Mouse (Mus musculus) spleen, adult 18-20 months (tissue): ENCODE results near the gene Sc5d.

ENCODE experiments used
- DNase-seq, 2 experiments: peaks; one replicate each; pipeline ENCODE4 v3.0.0; 2022; ENCODE audit warnings: mixed read lengths in 2 of 2

Sc5d gene

DNA sequence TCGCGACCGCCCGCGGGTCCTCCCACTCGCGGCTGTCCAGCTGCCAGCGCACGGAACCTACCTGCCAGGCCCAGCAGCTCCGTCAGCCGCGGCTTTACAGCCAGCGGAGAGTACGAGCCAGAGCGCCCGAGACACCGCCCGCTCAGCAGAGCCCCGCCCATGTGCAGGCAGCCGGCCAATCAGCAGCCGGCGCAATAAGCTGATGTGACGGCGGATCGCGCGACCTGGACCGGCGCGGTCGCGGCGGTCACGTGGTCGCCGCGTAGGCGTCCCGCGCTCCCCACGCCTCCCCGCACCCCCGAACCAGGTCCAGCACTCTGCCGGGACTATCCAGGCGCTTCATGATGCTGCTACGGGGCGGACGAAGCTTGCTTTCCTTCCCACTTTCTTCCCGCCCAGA, at the start of gene Sc5d:
Gene Sc5d, minus strand, starts transcription at position 112 of the 400 bp plus-strand sequence.
- DNase-seq, result peak; percentile 86 to 89

- DNase-seq, result no peak
These were observed 47.3 kb upstream of the Sc5d start for GRCm38 (mm10) chr9:42311311-42311710.

DNA sequence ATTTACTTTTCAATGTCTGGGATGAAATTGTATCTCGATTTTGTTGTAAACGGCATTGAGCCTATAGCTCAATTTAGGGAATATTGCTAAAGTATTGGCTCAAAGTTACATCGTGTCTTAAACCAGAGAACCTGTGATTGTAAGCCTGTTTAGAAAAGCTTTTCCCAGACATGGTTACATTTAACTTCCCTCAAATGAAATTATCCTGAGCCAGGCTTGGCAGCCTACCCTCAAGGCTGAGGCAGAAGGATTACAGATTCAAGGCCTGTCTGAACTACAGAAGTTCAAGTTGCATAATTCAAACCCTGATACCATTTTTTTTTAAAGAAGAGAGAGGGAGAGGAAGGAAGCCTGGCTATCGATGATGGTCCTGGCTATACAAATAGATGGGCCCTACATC, 39.8 kb upstream of the Sc5d start:
- DNase-seq, result no peak

GRCm38 (mm10) chr9:42301082-42301633, 37.1 kb upstream of the Sc5d start:
- no peak for DNase-seq

DNA sequence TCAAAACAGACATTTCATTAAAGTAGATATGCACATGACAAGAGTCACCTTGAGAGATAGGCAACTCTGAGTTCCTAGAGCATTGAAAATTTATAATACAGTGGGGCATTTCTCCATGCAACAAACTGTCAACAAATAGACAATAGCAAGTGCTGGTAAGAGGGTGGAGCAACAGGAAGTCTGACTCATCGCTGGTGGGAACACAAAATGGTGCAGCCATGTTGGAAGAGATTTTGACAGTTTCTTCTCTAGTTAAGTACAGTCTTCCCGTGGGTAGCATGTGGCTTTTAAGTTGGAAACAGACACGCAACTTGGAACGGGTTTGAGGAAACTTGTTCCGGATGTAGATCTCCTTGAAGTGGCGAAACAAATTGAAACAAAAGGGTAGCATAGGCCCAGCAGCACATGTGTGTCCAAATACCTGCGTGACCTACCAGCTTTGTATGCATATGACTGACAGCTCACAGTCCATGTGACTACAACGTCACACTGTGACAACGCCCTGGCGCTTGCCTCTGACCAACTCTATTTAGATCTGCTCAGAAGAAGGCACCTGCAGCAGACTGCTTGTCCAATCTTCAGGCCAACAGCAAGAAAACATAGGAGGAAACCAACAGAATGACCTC, 32.4 kb upstream of the Sc5d start:
- DNase-seq, result no peak

- no peak for DNase-seq
These were observed 30.1 kb upstream of the Sc5d start for GRCm38 (mm10) chr9:42294131-42294530.

DNA sequence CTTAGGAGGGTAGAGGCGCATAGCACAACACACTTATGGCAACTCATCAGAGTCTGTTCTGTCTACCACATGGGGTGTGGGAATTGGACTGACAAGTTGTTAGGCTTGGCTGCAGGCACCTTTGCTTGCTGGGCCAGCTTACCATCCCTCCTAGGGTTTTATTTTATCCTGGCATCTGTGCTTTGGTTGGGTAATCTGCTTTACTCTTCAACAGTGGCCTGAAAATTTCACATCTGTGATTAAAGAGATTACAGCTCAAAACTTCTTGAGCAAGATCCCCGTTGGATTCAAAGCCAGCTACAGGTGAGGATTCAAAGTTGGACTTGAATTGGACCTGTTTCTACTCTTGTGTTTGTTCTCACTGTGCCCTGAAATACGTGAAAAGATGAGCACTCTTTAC, 29.5 kb upstream of the Sc5d start:
- no peak for DNase-seq

- no peak for DNase-seq
These were observed 29.0 kb upstream of the Sc5d start for GRCm38 (mm10) chr9:42293051-42293450.

DNA sequence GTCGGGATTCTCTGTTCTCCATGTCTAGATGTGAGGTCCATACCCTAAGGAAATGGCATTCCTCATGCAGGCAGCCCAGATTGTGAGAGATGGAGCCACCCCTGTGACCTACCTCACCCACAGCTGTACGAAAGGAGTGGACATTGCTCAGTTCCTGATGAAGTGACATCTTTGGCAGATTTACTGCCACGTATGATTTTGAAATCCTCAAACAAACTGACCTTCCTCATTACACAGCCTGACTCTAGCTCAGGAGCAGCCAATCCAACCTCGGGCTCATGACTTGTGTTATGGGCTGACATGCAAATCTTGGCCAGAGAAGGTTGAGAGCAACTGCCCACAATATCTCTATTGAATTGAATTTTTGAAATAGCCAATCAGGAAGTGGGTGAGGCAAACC, 15.6 kb upstream of the Sc5d start:
- no peak for DNase-seq

DNA sequence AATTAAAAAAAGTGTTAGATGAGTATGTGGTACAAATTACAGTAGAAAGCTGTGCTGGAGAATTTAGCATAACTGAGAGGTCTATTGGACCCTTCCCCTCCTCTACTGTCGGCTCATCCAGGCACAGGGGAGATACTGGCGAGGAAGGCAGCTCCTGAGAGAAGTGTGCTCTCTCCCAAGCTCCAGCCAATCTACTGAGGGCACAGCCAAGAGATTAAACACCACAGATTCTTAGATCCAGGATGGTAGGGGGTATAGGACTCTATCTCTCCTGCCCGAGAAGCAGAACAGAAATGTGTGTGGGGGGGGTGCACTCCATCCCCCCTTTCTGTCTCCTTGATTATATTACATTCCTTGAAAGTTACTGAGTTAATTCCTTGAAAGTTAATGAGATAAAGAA, 14.0 kb upstream of the Sc5d start:
- no peak for DNase-seq

DNA sequence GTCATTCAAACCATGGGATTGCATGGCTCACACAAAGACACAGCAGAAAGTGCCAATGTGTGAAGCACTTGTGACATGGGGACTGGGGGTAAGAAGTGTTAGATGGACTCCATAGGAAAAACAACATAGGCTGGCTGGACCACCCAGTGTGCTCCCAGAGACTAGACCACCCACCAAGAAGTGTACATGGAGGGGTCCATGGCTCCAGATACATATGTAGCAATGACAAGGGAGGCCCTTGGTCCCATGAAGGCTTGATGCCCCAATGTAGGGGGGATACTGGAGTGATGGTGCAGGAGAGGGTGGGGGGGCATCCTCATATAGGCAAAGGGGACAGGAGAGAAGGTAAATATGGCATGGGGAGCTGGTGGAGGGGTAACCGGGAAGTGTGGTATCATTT, 13.6 kb upstream of the Sc5d start:
- no peak for DNase-seq

GRCm38 (mm10) chr9:42277162-42277561, 13.1 kb upstream of the Sc5d start:
- DNase-seq, result no peak

DNA sequence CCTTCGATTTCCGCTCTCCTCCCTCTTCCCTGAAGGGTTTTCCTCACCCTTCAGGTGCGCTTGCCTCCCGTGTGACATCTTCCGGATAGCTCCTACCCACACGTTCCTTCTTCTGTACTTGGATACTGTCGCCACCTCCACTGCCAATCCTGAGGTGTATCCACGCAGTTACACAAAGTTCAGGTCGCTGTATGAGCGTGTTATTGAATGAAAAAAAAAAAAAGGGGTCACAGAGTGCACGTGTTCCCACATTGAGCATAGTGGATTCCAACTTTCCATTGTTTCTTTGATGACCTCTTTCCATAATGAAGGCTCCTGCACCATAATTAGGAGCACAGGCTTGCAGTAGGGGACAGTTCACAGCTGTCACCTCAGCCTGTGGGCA, 11.7 kb upstream of the Sc5d start:
- no peak for DNase-seq

DNA sequence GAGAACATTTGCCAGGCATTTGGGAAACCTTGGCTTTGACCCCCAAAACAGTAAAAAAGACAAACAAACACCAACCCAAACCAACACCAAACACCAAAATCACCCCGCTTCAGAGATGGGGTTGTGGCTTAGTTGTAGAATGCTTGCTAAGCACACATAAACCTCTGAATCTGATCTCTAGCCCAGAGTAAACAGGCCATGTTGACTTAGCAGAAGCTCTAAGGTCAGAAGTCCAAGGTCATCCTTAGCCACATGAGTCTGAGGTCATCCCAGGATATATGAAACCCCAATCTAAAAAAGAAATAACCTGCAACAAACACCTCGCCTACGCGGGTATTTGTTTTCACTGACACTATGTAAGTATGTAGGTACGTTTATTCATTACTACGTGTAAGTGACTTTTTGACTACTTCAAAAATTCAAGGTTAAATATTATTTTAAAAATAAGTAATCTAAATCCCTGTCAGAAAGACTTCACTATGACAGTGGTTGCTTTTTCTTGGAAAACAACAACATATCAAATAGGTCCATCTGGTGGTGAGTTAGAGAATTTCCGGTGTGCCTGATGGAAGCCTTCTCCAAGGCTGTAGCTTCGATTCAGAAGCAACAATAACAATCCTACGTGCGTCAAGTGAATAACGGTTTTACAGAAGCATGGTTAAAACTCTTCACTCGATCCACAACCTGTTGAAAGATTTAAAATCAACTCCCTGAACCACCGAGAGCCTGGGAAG, 11.1 kb upstream of the Sc5d start:
- DNase-seq, result no peak

- DNase-seq, result no peak
These were observed 9.7 kb upstream of the Sc5d start for GRCm38 (mm10) chr9:42273682-42274296.

- no peak for DNase-seq
These were observed 9.1 kb upstream of the Sc5d start for GRCm38 (mm10) chr9:42273174-42273573.

DNA sequence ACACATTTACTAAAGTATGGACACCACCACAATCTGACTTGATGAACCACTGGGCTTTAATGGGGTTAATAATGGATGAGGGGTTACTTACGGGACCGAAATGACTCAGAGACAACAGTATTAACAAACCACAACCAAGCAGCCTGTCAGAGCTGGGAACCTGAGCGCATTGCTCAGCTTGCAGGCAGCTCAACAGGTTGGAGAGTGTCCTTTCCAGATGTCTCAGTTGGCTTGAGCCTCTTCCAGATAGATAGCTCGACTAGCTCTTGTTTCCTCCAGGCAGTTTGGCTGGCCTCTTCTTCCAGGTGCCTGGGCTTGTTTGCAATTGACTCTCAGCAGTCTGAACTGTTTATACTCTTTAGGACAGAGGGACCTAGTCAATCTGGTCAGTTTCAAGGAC, 8.6 kb upstream of the Sc5d start:
- no peak for DNase-seq

GRCm38 (mm10) chr9:42271456-42271855, 7.4 kb upstream of the Sc5d start:
- no peak for DNase-seq

DNA sequence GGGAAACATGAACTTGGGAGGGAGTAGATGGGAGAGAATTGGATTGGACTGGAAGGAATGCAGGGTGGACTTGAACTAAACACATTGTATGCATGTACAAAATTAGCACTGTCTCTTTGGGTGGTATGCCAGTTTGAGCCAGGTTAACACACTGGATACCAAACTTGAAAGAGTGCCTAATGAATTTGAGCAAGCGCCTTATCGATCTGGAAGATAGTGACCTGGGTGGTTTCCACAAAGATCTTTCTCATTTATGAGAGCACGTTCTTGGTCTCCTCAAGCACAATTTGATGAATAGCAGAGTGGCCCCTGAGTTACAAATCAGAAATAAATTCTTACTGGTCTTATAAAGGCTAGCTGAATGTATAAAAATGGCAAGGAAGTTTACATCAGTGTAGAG, 6.6 kb upstream of the Sc5d start:
- DNase-seq, result no peak

DNA sequence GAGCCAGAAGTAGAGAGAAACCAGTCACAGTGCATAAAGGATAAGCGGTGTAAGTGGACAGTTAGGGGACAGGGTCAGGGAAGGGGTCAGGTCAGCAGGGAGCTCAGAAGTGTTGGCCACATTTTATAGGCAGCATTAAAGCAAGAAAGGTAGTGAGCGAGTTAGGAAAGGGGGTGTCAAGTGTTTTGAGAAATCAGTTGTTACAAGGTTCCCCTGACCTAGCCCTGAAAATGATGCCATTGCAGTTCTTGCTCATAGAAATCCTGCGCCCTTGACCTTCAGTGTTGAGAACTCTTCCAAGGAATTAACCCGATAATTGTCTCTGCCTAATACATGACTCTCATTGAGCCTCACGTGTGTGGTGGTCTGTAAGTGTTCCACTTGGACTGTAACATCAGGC, 6.0 kb upstream of the Sc5d start:
- no peak for DNase-seq

DNA sequence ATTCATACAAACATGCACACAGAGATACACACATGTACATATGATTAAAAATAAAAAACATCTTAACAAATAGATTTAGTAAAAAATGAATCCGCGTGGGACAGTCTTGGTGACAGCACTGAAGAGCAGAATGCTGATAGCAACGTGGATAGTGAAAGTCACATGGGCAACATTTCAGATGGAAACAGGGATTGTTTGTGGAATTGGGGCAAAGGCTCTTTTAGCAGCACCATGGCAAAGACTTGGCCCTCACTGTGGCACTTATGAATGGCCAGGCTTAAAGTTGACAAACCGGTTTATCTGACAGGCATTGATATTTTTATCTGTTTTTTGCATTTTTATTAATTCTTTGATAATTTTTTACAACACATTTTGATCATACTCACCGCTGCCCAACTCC, 4.3 kb upstream of the Sc5d start:
- no peak for DNase-seq

GRCm38 (mm10) chr9:42265309-42265708, 1.3 kb upstream of the Sc5d start:
- no peak for DNase-seq

DNA sequence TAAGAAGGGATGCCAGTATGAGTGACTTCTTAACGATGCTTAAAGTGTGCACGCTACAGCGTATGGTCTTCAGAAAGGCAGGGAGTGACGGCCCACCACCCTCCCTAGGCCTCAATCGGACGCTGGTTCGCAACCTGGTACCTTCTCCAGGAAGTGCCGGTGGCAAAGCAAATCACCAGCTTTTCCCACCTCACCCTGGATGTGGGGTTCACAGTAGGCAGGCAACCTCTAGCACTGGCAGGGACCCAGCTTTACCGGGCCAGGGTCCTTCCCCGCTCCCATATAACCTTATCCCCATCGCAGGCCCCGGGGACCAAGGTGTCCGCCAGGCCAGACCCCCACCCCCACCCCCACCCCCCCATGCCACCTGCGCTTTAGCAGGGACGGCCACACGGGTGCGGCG, 346 bp downstream of the Sc5d start:
- no peak for DNase-seq

- no peak for DNase-seq
These were observed 3.6 kb downstream of the Sc5d start for GRCm38 (mm10) chr9:42260481-42260880.
